Mouse (Mus musculus) CH12.LX (cell line): ENCODE results near the gene Gm10912. TPM values are rescaled to one million over a fixed set of nuclear protein-coding genes. Genes with fewer than 3 reads are reported as not detected.
"Not testable (repeated sequence)": the region's sequence is repeated elsewhere in the genome, so short reads cannot be mapped to it uniquely, and the experiment has no call there.

Experiments
- DNase-seq: peaks from one replicate; pipeline ENCODE4 v3.0.0-alpha.2; 2013; ENCODE audit errors: extremely low read depth
- H3K27ac ChIP-seq: 2 replicates; pipeline ENCODE4 v1.5.1; 2012; ENCODE audit warnings: low read depth, mild to moderate bottlenecking, control low read depth, moderate library complexity; ENCODE audit not compliant: insufficient read depth
- H3K27me3 ChIP-seq: replicated peaks from 2 replicates; pipeline ENCODE3; 2012; ENCODE audit warnings: inconsistent platforms
- H3K36me3 ChIP-seq, 2 experiments: replicated peaks in 1 of 2; 2 replicates each; pipeline versions ENCODE3 to v1.6.1; 2012; ENCODE audit warnings: inconsistent platforms in 1 of 2, low read length in 1 of 2, mild to moderate bottlenecking in 1 of 2, mixed read lengths in 1 of 2, moderate library complexity in 1 of 2; ENCODE audit not compliant: control insufficient read depth in 1 of 2, insufficient read depth in 1 of 2
- H3K4me1 ChIP-seq, 2 experiments: 2 replicates each; pipeline ENCODE4 v1.6.1; 2012; ENCODE audit warnings: inconsistent platforms in 1 of 2, moderate library complexity in 1 of 2; ENCODE audit not compliant: insufficient read depth in 2 of 2, control insufficient read depth in 1 of 2
- H3K4me2 ChIP-seq: 2 replicates; pipeline ENCODE4 v1.6.1; 2012; ENCODE audit warnings: low read depth, mild to moderate bottlenecking, control low read depth; ENCODE audit not compliant: poor library complexity, insufficient read depth, severe bottlenecking
- H3K4me3 ChIP-seq, 3 experiments: fragments of 150-350 bp in 1 of 3; sonication (generic) in 1 of 3; replicated peaks in 1 of 3; 2 replicates each; pipeline versions ENCODE3 to v1.5.1; 2011 to 2012; ENCODE audit warnings: low read depth in 2 of 3, low read length in 2 of 3, mild to moderate bottlenecking in 2 of 3, moderate library complexity in 2 of 3, control low read depth in 1 of 3, improper control_type of control experiment in 1 of 3, inconsistent platforms in 1 of 3, mixed read lengths in 1 of 3; ENCODE audit not compliant: poor library complexity in 1 of 3
- H3K79me2 ChIP-seq: replicated peaks from 2 replicates; pipeline ENCODE4 v1.6.1; 2012; ENCODE audit warnings: mild to moderate bottlenecking, moderate library complexity; ENCODE audit not compliant: control insufficient read depth, poor library complexity, insufficient read depth, severe bottlenecking; ENCODE audit errors: extremely low read depth
- H3K9ac ChIP-seq: 2 replicates; pipeline ENCODE4 v1.6.1; 2012; ENCODE audit warnings: low read depth, mild to moderate bottlenecking, control low read depth, moderate library complexity; ENCODE audit not compliant: insufficient read depth
- H3K9me3 ChIP-seq: replicated peaks from 2 replicates; pipeline ENCODE3; 2012; ENCODE audit warnings: low read length, inconsistent platforms, mixed read lengths
- BHLHE40 ChIP-seq: IDR thresholded peaks from 2 replicates; pipeline ENCODE4 v1.6.1; 2011; ENCODE audit warnings: mild to moderate bottlenecking, low read depth, low read length, improper control_type of control experiment
- CTCF ChIP-seq, 2 experiments: IDR thresholded peaks in 1 of 2; conservative IDR thresholded peaks in 1 of 2; 2 replicates each; pipeline ENCODE4 v1.5.1; 2011 to 2012; ENCODE audit warnings: low read depth in 2 of 2, low read length in 2 of 2, improper control_type of control experiment in 1 of 2, inconsistent platforms in 1 of 2, mild to moderate bottlenecking in 1 of 2, moderate library complexity in 1 of 2
- E2F4 ChIP-seq: IDR thresholded peaks from 2 replicates; pipeline ENCODE4 v1.6.1; 2011; ENCODE audit warnings: low read depth, low read length, improper control_type of control experiment; ENCODE audit not compliant: insufficient replicate concordance
- ETS1 ChIP-seq: conservative IDR thresholded peaks from 2 replicates; pipeline ENCODE4 v1.6.1; 2012; ENCODE audit warnings: low read depth, mild to moderate bottlenecking, inconsistent platforms, low read length, improper control_type of control experiment, moderate library complexity
- GABPA ChIP-seq: IDR thresholded peaks from 2 replicates; pipeline ENCODE4 v1.6.1; 2012; ENCODE audit warnings: low read depth, low read length, improper control_type of control experiment, inconsistent platforms; ENCODE audit not compliant: insufficient replicate concordance
- HCFC1 ChIP-seq: IDR thresholded peaks from 2 replicates; pipeline ENCODE4 v1.6.1; 2012; ENCODE audit warnings: low read depth, mild to moderate bottlenecking, inconsistent platforms, low read length, improper control_type of control experiment
- IRF4 ChIP-seq: IDR thresholded peaks from 2 replicates; pipeline ENCODE4 v1.6.1; 2014; ENCODE audit warnings: low read depth, mild to moderate bottlenecking, inconsistent platforms, low read length, improper control_type of control experiment
- JUN ChIP-seq: IDR thresholded peaks from 2 replicates; pipeline ENCODE4 v1.6.1; 2011; ENCODE audit warnings: low read depth, mild to moderate bottlenecking, low read length, improper control_type of control experiment, moderate library complexity; ENCODE audit not compliant: insufficient read depth
- JUND ChIP-seq: conservative IDR thresholded peaks from 2 replicates; pipeline ENCODE4 v1.6.1; 2011; ENCODE audit warnings: low read depth, low read length, improper control_type of control experiment
- KAT2A ChIP-seq: IDR thresholded peaks from 2 replicates; pipeline ENCODE4 v1.6.1; 2012; ENCODE audit warnings: low read length, improper control_type of control experiment, inconsistent platforms; ENCODE audit not compliant: insufficient replicate concordance
- MAFK ChIP-seq: IDR thresholded peaks from 2 replicates; pipeline ENCODE4 v1.6.1; 2011; ENCODE audit warnings: low read length, improper control_type of control experiment; ENCODE audit not compliant: insufficient replicate concordance
- MAZ ChIP-seq: IDR thresholded peaks from 2 replicates; pipeline ENCODE4 v1.6.1; 2012; ENCODE audit warnings: low read depth, mild to moderate bottlenecking, inconsistent platforms, low read length, improper control_type of control experiment, moderate library complexity
- MEF2A ChIP-seq: IDR thresholded peaks from 2 replicates; pipeline ENCODE4 v1.6.1; 2014; ENCODE audit warnings: low read depth, mild to moderate bottlenecking, inconsistent platforms, low read length, improper control_type of control experiment, borderline replicate concordance
- MXI1 ChIP-seq: IDR thresholded peaks from 2 replicates; pipeline ENCODE4 v1.6.1; 2011; ENCODE audit warnings: mild to moderate bottlenecking, low read depth, low read length, improper control_type of control experiment
- MYC ChIP-seq: IDR thresholded peaks from 2 replicates; pipeline ENCODE4 v1.6.1; 2011; ENCODE audit warnings: low read depth, mild to moderate bottlenecking, improper control_type of control experiment, low read length
- NELFE ChIP-seq: IDR thresholded peaks from 2 replicates; pipeline ENCODE4 v1.6.1; 2011; ENCODE audit warnings: low read depth, low read length, improper control_type of control experiment
- NRF1 ChIP-seq: IDR thresholded peaks from 2 replicates; pipeline ENCODE4 v1.6.1; 2014; ENCODE audit warnings: low read depth, mild to moderate bottlenecking, inconsistent platforms, low read length, improper control_type of control experiment, moderate library complexity
- PAX5 ChIP-seq: IDR thresholded peaks from 2 replicates; pipeline ENCODE4 v1.6.1; 2012; ENCODE audit warnings: low read length, inconsistent platforms, mixed read lengths
- SIN3A ChIP-seq: IDR thresholded peaks from 2 replicates; pipeline ENCODE4 v1.6.1; 2012; ENCODE audit warnings: low read length, improper control_type of control experiment, inconsistent platforms
- UBTF ChIP-seq: IDR thresholded peaks from 2 replicates; pipeline ENCODE4 v1.6.1; 2012; ENCODE audit warnings: low read depth, mild to moderate bottlenecking, inconsistent platforms, low read length, improper control_type of control experiment, moderate library complexity
- USF2 ChIP-seq: conservative IDR thresholded peaks from 2 replicates; pipeline ENCODE4 v1.6.1; 2011; ENCODE audit warnings: low read depth, low read length, improper control_type of control experiment
- ZC3H11A ChIP-seq: IDR thresholded peaks from 2 replicates; pipeline ENCODE4 v1.6.1; 2012; ENCODE audit warnings: low read depth, mild to moderate bottlenecking, inconsistent platforms, low read length, improper control_type of control experiment
- dilution Hi-C: fragments of 300-500 bp; cut with MboI; formaldehyde crosslinking; loops from 2 replicates; pipeline ENCODE4 v1.14.3; 2020; ENCODE audit warnings: low sequenced_read_pairs; ENCODE audit not compliant: extremely low pct_unique_long_range_greater_than_20kb, extremely low pct_ligation_motif_present
- in situ Hi-C: fragments of 300-500 bp; cut with MboI; formaldehyde crosslinking; loops from 3 replicates; pipeline ENCODE4 v1.14.3; 2019; ENCODE audit warnings: low sequenced_read_pairs, low pct_ligation_motif_present, low pct_unique_long_range_greater_than_20kb, mixed read lengths
- polyA plus RNA-seq: library from polyadenylated mRNA; unstranded; fragments of >175 nt; gene quantifications from 2 replicates; pipeline ENCODE4 v1.2.1, GENCODE M21; 2012; ENCODE audit warnings: low read depth; ENCODE audit not compliant: insufficient read length
- total RNA-seq, 2 experiments: library from RNA; depleted of rRNA; stranded (reverse); fragments of 300-350 nt in 1 of 2; fragments of >200 nt in 1 of 2; gene quantifications; 2 replicates each; pipeline ENCODE4 v1.2.3; 2012 to 2014

Gene Gm10912
- total and polyA plus RNA-seq, 3 experiments = not detected

GRCm38 (mm10) chr2:104109528-104109927, 43.9 kb downstream of the Gm10912 start:
- dilution Hi-C loops (no loop called here), in situ Hi-C loops (no loop called here)
- Histone ChIP-seq H3K27ac (no peak overlapping the region), H3K79me2 (no peaks in the 10 kb centered on the region), H3K9me3 (no peaks in the 10 kb centered on the region), H3K27me3 (no peaks in the 10 kb centered on the region), H3K9ac (no peak overlapping the region), H3K36me3 (peaks cover 0 to 4% of the 10 kb centered on the region in 2 experiments), H3K4me2 (no peak overlapping the region), H3K4me3 (no peak overlapping the region), H3K4me1 (peaks cover 0 to 9% of the 10 kb centered on the region in 2 experiments; a peak in 2 of 4 replicates)
- DNase-seq = no peak
- TF ChIP-seq CTCF (conservative IDR thresholded peaks at IDR 0.05 in 1 of 2, IDR thresholded peaks at IDR 0.05 in 1 of 2; ENCODE audit: low read depth in 2 of 2, low read length in 2 of 2) (no peak), MYC (no peak), UBTF (no peak), BHLHE40 (no peak), MAZ (no peak), KAT2A (no peak), JUN (no peak), SIN3A (no peak), NELFE (no peak)

- H3K4me2 ChIP-seq = no peak overlapping the region
- H3K36me3 ChIP-seq = peaks cover 0 to 4% of the 10 kb centered on the region in 2 experiments
- TF ChIP-seq GABPA (no peak), ETS1 (no peak), ZC3H11A (no peak), HCFC1 (no peak), USF2 (no peak), IRF4 (no peak), MEF2A (no peak), PAX5 (no peak), KAT2A (no peak), E2F4 (no peak), MAFK (no peak), MXI1 (no peak), MAZ (no peak), JUND (no peak), NRF1 (no peak)
- dilution Hi-C loops = no loop called here
- no peak overlapping the region for H3K27ac ChIP-seq
- H3K4me1 ChIP-seq = peaks cover 0 to 9% of the 10 kb centered on the region in 2 experiments; a peak in 2 of 4 replicates
- H3K9ac ChIP-seq = no peak overlapping the region
- H3K9me3 ChIP-seq = no peaks in the 10 kb centered on the region
- in situ Hi-C loops = no loop called here
- no peaks in the 10 kb centered on the region for H3K79me2 ChIP-seq
- H3K27me3 ChIP-seq = no peaks in the 10 kb centered on the region
- no peak for DNase-seq
- H3K4me3 ChIP-seq = no peak overlapping the region
Measured at GRCm38 (mm10) chr2:104110031-104110430, 44.4 kb downstream of the Gm10912 start.

DNA sequence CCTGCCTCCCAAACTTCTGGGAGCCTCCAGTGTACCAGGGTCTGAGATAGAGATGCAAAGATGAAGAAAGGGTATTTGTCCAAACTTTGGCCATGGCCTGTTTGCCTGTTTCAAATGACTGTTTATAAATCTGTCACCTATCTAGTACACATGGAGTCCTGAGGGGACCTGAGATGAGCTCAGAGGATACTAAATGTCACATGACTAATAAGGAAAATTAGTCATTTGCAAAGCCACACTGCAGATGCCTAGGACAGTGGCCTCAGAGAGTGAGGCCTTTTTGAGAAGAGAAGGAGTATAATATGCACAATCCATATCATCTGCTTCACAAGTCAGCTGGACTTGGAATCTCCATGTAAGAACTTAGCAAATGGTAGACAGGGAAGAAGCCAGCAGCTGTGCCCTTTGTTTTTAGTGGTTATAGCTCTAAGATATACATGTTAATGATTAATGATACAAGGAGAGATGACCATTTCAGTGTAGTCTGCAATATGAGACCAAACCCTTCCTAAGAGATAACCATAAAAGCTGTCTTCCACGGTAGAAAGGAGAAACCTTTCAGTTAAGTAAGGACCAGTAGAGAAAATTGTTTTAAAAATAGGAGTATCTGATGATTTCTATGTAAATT, 45.7 kb downstream of the Gm10912 start:
- H3K9me3 ChIP-seq, H3K36me3 ChIP-seq, H3K79me2 ChIP-seq, H3K4me1 ChIP-seq, H3K4me2 ChIP-seq, H3K27ac ChIP-seq, dilution Hi-C loops, H3K4me3 ChIP-seq, in situ Hi-C loops, H3K27me3 ChIP-seq, H3K9ac ChIP-seq, DNase-seq: not testable (repeated sequence)
